Mouse (Mus musculus) CH12.LX (cell line): ENCODE data around the gene Eps8l3. TPM values are rescaled to one million over a fixed set of nuclear protein-coding genes. Genes with fewer than 3 reads are reported as not detected.

Experiments
- DNase-seq: peaks from one replicate; pipeline ENCODE4 v3.0.0-alpha.2; 2013; ENCODE audit errors: extremely low read depth
- H3K27ac ChIP-seq: 2 replicates; pipeline ENCODE4 v1.5.1; 2012; ENCODE audit warnings: low read depth, mild to moderate bottlenecking, control low read depth, moderate library complexity; ENCODE audit not compliant: insufficient read depth
- H3K27me3 ChIP-seq: replicated peaks from 2 replicates; pipeline ENCODE3; 2012; ENCODE audit warnings: inconsistent platforms
- H3K36me3 ChIP-seq, 2 experiments: replicated peaks in 1 of 2; 2 replicates each; pipeline versions ENCODE3 to v1.6.1; 2012; ENCODE audit warnings: inconsistent platforms in 1 of 2, low read length in 1 of 2, mild to moderate bottlenecking in 1 of 2, mixed read lengths in 1 of 2, moderate library complexity in 1 of 2; ENCODE audit not compliant: control insufficient read depth in 1 of 2, insufficient read depth in 1 of 2
- H3K4me1 ChIP-seq, 2 experiments: 2 replicates each; pipeline ENCODE4 v1.6.1; 2012; ENCODE audit warnings: inconsistent platforms in 1 of 2, moderate library complexity in 1 of 2; ENCODE audit not compliant: insufficient read depth in 2 of 2, control insufficient read depth in 1 of 2
- H3K4me2 ChIP-seq: 2 replicates; pipeline ENCODE4 v1.6.1; 2012; ENCODE audit warnings: low read depth, mild to moderate bottlenecking, control low read depth; ENCODE audit not compliant: poor library complexity, insufficient read depth, severe bottlenecking
- H3K4me3 ChIP-seq, 3 experiments: fragments of 150-350 bp in 1 of 3; sonication (generic) in 1 of 3; replicated peaks in 1 of 3; 2 replicates each; pipeline versions ENCODE3 to v1.5.1; 2011 to 2012; ENCODE audit warnings: low read depth in 2 of 3, low read length in 2 of 3, mild to moderate bottlenecking in 2 of 3, moderate library complexity in 2 of 3, control low read depth in 1 of 3, improper control_type of control experiment in 1 of 3, inconsistent platforms in 1 of 3, mixed read lengths in 1 of 3; ENCODE audit not compliant: poor library complexity in 1 of 3
- H3K79me2 ChIP-seq: replicated peaks from 2 replicates; pipeline ENCODE4 v1.6.1; 2012; ENCODE audit warnings: mild to moderate bottlenecking, moderate library complexity; ENCODE audit not compliant: control insufficient read depth, poor library complexity, insufficient read depth, severe bottlenecking; ENCODE audit errors: extremely low read depth
- H3K9ac ChIP-seq: 2 replicates; pipeline ENCODE4 v1.6.1; 2012; ENCODE audit warnings: low read depth, mild to moderate bottlenecking, control low read depth, moderate library complexity; ENCODE audit not compliant: insufficient read depth
- H3K9me3 ChIP-seq: replicated peaks from 2 replicates; pipeline ENCODE3; 2012; ENCODE audit warnings: low read length, inconsistent platforms, mixed read lengths
- BHLHE40 ChIP-seq: IDR thresholded peaks from 2 replicates; pipeline ENCODE4 v1.6.1; 2011; ENCODE audit warnings: mild to moderate bottlenecking, low read depth, low read length, improper control_type of control experiment
- CTCF ChIP-seq, 2 experiments: IDR thresholded peaks in 1 of 2; conservative IDR thresholded peaks in 1 of 2; 2 replicates each; pipeline ENCODE4 v1.5.1; 2011 to 2012; ENCODE audit warnings: low read depth in 2 of 2, low read length in 2 of 2, improper control_type of control experiment in 1 of 2, inconsistent platforms in 1 of 2, mild to moderate bottlenecking in 1 of 2, moderate library complexity in 1 of 2
- E2F4 ChIP-seq: IDR thresholded peaks from 2 replicates; pipeline ENCODE4 v1.6.1; 2011; ENCODE audit warnings: low read depth, low read length, improper control_type of control experiment; ENCODE audit not compliant: insufficient replicate concordance
- ETS1 ChIP-seq: conservative IDR thresholded peaks from 2 replicates; pipeline ENCODE4 v1.6.1; 2012; ENCODE audit warnings: low read depth, mild to moderate bottlenecking, inconsistent platforms, low read length, improper control_type of control experiment, moderate library complexity
- JUND ChIP-seq: conservative IDR thresholded peaks from 2 replicates; pipeline ENCODE4 v1.6.1; 2011; ENCODE audit warnings: low read depth, low read length, improper control_type of control experiment
- RCOR1 ChIP-seq: conservative IDR thresholded peaks from 2 replicates; pipeline ENCODE4 v1.6.1; 2012; ENCODE audit warnings: low read depth, mild to moderate bottlenecking, inconsistent platforms, low read length, improper control_type of control experiment
- SMC3 ChIP-seq: IDR thresholded peaks from 2 replicates; pipeline ENCODE4 v1.6.1; 2011; ENCODE audit warnings: low read depth, low read length, improper control_type of control experiment
- TCF12 ChIP-seq: IDR thresholded peaks from 2 replicates; pipeline ENCODE4 v1.6.1; 2014; ENCODE audit warnings: low read depth, mild to moderate bottlenecking, inconsistent platforms, low read length, improper control_type of control experiment
- dilution Hi-C: fragments of 300-500 bp; cut with MboI; formaldehyde crosslinking; loops from 2 replicates; pipeline ENCODE4 v1.14.3; 2020; ENCODE audit warnings: low sequenced_read_pairs; ENCODE audit not compliant: extremely low pct_unique_long_range_greater_than_20kb, extremely low pct_ligation_motif_present
- in situ Hi-C: fragments of 300-500 bp; cut with MboI; formaldehyde crosslinking; loops from 3 replicates; pipeline ENCODE4 v1.14.3; 2019; ENCODE audit warnings: low sequenced_read_pairs, low pct_ligation_motif_present, low pct_unique_long_range_greater_than_20kb, mixed read lengths
- polyA plus RNA-seq: library from polyadenylated mRNA; unstranded; fragments of >175 nt; gene quantifications from 2 replicates; pipeline ENCODE4 v1.2.1, GENCODE M21; 2012; ENCODE audit warnings: low read depth; ENCODE audit not compliant: insufficient read length
- total RNA-seq, 2 experiments: library from RNA; depleted of rRNA; stranded (reverse); fragments of 300-350 nt in 1 of 2; fragments of >200 nt in 1 of 2; gene quantifications; 2 replicates each; pipeline ENCODE4 v1.2.3; 2012 to 2014

Gene Eps8l3
- total and polyA plus RNA-seq, 3 experiments: not detected

DNA sequence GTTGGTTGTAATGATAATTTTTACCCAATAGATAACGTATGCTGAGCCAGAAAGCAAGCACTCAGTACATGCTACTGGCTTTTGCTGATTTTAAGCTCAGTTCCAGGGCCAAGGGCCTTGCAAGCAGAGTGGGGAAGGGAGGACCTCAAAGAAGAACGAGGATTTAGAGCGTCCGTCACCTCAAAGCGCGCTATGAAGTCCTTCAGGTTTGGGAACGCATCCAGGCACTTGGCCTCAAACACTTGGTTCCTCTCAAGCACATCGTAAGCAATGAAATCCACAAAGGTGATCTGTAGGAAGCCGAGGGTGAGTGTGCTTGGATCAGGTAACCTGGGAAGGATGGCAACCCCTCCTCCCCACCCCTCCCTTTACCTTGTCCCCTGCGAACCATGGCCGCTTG, 51.7 kb downstream of the Eps8l3 start:
- dilution Hi-C loops (no loop called here), in situ Hi-C loops (no loop called here)
- H3K27me3 ChIP-seq: no peaks in the 10 kb centered on the region
- no peak overlapping the region for H3K27ac ChIP-seq
- no peak overlapping the region for H3K4me3 ChIP-seq
- DNase-seq: no peak
- H3K4me1 ChIP-seq: no peaks in the 10 kb centered on the region
- H3K36me3 ChIP-seq: no peaks in the 10 kb centered on the region
- H3K4me2 ChIP-seq: no peak overlapping the region
- H3K79me2 ChIP-seq: no peaks in the 10 kb centered on the region
- H3K9ac ChIP-seq: no peak overlapping the region
- no peak for TF ChIP-seq BHLHE40
- no peak for TF ChIP-seq TCF12
- no peak for TF ChIP-seq ETS1
- TF ChIP-seq, all 38 proteins: peak for 0
- H3K9me3 ChIP-seq: no peaks in the 10 kb centered on the region

- DNase-seq: no peak
- peaks cover under 1% of the 10 kb centered on the region for H3K27me3 ChIP-seq
- no peaks in the 10 kb centered on the region for H3K9me3 ChIP-seq
- dilution Hi-C loops: no loop called here
- no peaks in the 10 kb centered on the region for H3K79me2 ChIP-seq
- H3K4me1 ChIP-seq: no peaks in the 10 kb centered on the region
- no peak overlapping the region for H3K4me3 ChIP-seq
- H3K27ac ChIP-seq: no peak overlapping the region
- in situ Hi-C loops: no loop called here
- no peak overlapping the region for H3K4me2 ChIP-seq
- no peaks in the 10 kb centered on the region for H3K36me3 ChIP-seq
- no peak overlapping the region for H3K9ac ChIP-seq
- no peak for TF ChIP-seq BHLHE40
- no peak for TF ChIP-seq E2F4
- no peak for TF ChIP-seq JUND
- TF ChIP-seq RCOR1: no peak
- no peak for TF ChIP-seq CTCF (conservative IDR thresholded peaks at IDR 0.05 in 1 of 2, IDR thresholded peaks at IDR 0.05 in 1 of 2; ENCODE audit: low read depth in 2 of 2, low read length in 2 of 2)
Measured at GRCm38 (mm10) chr3:107929243-107929642, 52.2 kb downstream of the Eps8l3 start.

- H3K4me2 ChIP-seq: no peak overlapping the region
- in situ Hi-C loops: loop anchor here (10.0 kb wide), 1 partner anchor 215 kb away; the partner anchor contains the start of gene Gnai3
- no peak overlapping the region for H3K27ac ChIP-seq
- no peak overlapping the region for H3K9ac ChIP-seq
- peaks cover 2% of the 10 kb centered on the region for H3K27me3 ChIP-seq
- no peaks in the 10 kb centered on the region for H3K36me3 ChIP-seq
- TF ChIP-seq SMC3: no peak
- TF ChIP-seq, all 38 proteins: peak for 0
- no peaks in the 10 kb centered on the region for H3K4me1 ChIP-seq
- DNase-seq: no peak
- no peaks in the 10 kb centered on the region for H3K79me2 ChIP-seq
- H3K9me3 ChIP-seq: no peaks in the 10 kb centered on the region
- H3K4me3 ChIP-seq: no peak overlapping the region
- dilution Hi-C loops: no loop called here
Measured at GRCm38 (mm10) chr3:107929731-107930130, 52.7 kb downstream of the Eps8l3 start.
